Mouse (Mus musculus) heart, adult 8-10 months (tissue): Measurements from ENCODE around the gene Tenm4. TPM values are rescaled to one million over a fixed set of nuclear protein-coding genes. Genes with fewer than 3 reads are reported as not detected.
A peak's percentile ranks its signal among the peaks of the same experiment; 100 is the strongest.

Source experiments
- DNase-seq: peaks from one replicate; pipeline ENCODE4 v3.0.0; 2022; ENCODE audit warnings: low spot score
- total RNA-seq, 4 experiments: library from RNA; stranded (reverse); gene quantifications; 2 replicates each; pipeline ENCODE4 v1.2.4; 2022

Tenm4 gene
- total RNA-seq, 4 experiments from 2014 or later = 0.34 to 1.4 (median 1.00) TPM

DNA sequence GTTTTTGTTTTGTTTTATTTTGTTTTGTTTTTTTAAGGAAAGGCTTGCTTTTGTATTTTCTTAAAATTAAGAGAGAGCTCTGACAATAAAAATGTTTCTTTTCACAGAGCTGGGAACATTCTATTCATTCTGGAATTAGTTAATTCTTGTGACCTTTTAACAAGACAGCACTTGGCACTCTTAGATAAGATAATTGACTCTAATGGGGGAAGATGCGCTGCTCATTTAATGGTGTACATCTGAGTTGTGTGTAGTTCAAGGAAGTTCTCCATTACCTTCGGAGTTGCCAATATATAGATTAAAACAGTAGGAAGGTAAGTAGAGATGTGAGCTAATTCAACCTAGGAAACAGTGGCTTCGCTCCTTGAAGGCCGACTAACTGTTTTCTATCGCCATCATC, 554.6 kb downstream of the Tenm4 start:
- no peak for DNase-seq

GRCm38 (mm10) chr7:96730360-96730759, 559.3 kb downstream of the Tenm4 start:
- no peak for DNase-seq

DNA sequence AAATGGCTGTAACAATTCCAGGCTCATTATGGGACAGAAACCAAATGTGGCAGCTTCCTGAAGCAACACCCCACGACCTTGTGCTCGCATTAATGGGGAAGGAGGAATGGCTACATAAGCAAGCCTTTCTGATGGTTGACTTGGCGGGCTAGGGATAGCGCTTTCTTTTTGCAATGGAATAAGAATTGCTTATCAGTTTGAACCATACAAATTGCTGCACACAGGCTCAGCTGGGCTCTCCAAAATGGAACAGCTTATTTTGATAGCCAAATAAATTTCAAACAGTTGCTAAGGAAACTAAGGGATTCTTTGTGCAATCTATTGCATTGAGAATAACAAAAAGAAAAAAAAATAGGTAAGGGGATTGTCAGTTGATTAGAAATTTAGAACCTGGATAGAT, 560.9 kb downstream of the Tenm4 start:
- no peak for DNase-seq

DNA sequence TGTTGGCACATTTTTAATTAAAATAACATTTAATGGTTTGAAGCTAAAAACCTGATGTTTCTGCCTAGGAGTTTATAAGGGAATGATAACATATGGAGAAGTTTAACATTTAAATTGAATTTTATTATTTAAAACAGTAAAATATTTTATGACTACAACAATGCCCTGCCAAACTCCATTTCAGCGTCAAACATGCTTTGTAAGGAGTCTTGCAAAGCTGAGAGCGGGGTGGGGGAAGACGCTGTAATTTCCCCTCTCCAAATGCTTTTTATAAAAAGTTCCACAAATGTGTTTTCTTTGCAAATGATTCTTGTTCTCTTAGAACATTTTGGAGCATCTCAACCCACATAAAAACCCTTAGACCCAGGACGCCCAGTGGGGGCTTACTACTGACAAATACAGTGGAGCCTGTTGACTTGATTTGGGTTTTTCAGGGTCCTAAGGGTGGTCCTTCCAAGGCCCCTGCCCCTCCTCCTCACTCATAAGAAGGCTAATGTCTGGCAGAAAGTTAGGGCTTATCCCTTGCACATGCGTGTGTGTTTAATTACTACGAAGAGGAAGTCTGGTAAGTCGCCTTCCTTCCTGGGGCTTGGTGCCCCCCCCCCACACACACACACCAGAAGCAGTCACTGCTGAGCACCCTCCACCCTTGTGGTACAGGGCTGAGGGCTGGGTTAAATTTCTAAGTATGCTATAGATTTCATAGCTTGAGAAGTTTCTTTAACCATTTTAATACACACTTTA, 563.4 kb downstream of the Tenm4 start:
- no peak for DNase-seq

DNA sequence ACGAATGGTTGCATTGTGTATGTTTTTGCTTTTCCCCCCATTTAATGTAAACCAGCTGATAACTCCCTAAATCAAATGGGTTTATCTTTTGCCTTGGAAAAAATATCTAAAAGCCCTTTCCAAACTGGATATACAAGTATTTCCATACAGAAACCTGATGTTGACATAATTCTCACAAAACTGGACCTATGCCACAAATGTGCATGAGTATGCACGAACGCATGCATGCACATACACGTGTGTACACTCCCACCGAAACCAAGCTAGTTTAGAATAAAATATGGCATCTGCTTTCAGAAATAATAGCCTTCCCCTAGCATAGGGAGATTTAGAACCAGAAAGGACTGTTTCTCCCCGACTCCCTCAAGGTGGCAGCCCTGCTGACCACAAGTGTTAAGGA, 569.6 kb downstream of the Tenm4 start:
- DNase-seq = no peak

GRCm38 (mm10) chr7:96742221-96742620, 571.2 kb downstream of the Tenm4 start:
- DNase-seq = no peak

DNA sequence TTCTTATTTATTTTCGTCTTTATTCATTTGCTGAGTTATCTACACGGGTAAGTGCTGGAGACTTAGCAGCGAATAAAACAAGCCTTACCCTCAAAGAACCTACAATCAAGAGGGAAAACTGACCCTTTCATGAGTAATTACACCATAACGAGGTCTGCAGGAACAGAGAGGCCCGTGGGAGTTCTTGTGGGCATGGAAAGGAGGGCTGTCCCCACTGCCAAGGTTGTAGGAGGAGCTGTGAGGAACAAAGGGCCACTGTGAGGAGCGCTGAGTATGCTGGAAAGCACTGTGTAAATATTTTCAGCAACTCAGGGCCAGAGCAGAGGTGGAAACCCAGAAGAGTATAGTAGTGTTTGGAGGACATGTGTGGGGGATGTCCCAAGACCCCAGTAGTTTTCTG, 574.9 kb downstream of the Tenm4 start:
- no peak for DNase-seq

- no peak for DNase-seq
These were observed 575.7 kb downstream of the Tenm4 start for GRCm38 (mm10) chr7:96746706-96747105.

GRCm38 (mm10) chr7:96748538-96749045, 577.5 kb downstream of the Tenm4 start:
- DNase-seq = no peak

GRCm38 (mm10) chr7:96749753-96750152, 578.7 kb downstream of the Tenm4 start:
- DNase-seq = peak; percentile 11

GRCm38 (mm10) chr7:96751236-96751635, 580.2 kb downstream of the Tenm4 start:
- no peak for DNase-seq

DNA sequence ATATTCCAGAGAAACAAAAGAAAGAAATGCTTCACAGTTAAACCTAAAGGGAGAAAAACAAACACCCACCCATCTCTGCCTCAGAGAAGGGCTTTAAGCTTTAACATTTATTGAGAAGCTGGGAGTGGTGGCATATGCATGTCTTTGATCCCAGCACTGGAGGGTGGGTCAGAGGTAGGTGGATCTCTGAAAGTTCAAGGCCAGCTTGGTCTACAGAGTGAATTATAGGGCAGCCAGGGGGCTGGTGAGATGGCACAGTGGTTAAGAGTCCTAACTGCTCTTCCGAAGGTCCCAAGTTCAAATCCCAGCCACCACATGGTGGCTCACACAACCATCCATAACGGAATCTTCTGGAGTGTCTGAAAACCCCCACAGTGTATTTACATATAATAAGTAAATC, 581.7 kb downstream of the Tenm4 start:
- no peak for DNase-seq

GRCm38 (mm10) chr7:96753335-96754095, 582.5 kb downstream of the Tenm4 start:
- no peak for DNase-seq

GRCm38 (mm10) chr7:96754175-96754574, 583.1 kb downstream of the Tenm4 start:
- no peak for DNase-seq

GRCm38 (mm10) chr7:96755459-96756094, 584.5 kb downstream of the Tenm4 start:
- DNase-seq = no peak

GRCm38 (mm10) chr7:96756104-96756742, 585.2 kb downstream of the Tenm4 start:
- DNase-seq = no peak

DNA sequence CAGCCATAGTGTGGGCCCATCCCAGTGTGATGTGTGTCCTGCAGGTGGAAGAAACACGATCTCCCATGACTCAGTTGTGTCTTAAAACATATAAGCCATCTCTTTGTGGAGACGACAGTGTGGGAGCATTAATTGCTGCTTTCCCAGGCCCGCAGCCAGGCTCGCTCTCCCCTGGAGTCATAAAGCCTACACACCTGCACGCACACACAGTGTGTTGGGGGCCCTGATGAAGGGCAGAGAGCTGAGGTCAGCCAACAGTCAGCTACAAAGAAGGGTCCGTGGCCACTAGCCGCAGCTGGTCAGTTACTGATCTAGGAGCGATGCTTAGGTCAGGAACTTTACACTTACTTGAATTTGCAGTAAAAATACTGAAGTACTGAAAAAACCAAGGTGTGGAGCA, 586.0 kb downstream of the Tenm4 start:
- DNase-seq = no peak

- DNase-seq = no peak
These were observed 589.2 kb downstream of the Tenm4 start for GRCm38 (mm10) chr7:96760208-96760607.

- no peak for DNase-seq
These were observed 590.1 kb downstream of the Tenm4 start for GRCm38 (mm10) chr7:96761151-96761550.

DNA sequence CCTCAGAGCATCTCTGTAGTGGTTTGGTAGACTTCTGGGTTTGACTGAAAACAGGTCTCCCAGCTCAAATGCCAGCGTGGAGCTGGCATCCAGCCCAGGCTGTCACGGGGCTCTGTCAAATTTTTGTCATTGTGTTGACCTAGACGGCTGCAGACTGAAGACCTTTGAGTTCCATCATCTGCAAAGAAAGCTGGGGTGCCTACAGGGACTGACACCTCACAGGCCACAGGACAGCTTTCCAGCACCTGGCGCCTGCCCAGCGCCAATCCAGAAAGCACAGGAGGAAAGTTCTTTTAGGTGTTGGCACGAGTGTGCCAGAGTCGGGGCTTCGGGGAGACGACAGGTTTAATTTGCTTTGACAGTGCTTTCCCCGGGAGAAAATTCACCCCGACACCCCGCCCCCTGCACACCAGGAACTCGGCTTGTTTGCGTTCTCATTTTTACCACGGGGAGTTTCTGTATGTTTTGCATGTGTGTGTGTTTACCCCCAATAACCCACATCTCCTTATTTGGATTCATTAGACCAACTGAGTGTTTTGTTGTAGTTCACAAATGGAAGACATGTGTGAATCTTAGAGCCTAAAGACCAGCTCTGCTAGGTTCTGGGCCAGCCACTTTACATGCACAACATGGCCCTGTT, 594.4 kb downstream of the Tenm4 start:
- DNase-seq = no peak

DNA sequence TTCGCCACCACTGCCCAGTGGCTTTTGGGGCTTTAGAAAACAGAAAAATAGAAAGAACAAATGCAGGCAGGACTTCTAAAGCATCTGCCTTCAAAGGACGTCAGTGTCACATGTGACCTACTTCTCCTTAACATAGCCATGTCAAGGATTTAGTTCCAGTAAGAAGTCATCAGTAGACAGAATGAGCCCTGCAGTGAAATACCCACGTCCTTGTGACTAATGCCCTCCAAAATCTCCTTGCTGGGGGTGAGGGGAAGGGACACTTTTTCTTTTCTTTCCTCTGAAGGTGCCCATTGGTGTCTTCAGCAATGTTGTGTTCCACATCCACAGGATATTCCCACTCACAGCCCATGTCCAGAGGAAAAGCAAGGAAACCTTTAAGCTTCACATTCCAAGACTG, 596.0 kb downstream of the Tenm4 start:
- DNase-seq = no peak
